Mouse (Mus musculus) heart, embryonic 13.5 days (tissue): ENCODE measurements around the gene Cdc123. TPM values are rescaled to one million over a fixed set of nuclear protein-coding genes. Genes with fewer than 3 reads are reported as not detected.
A peak's percentile ranks its signal among the peaks of the same experiment; 100 is the strongest.

ENCODE experiments used
- ATAC-seq: fragments of 200-750 bp; cut with Nextera tagmentation; 2 replicates; pipeline ENCODE4 v1.8.0; 2017; ENCODE audit warnings: moderate TSS enrichment; ENCODE audit not compliant: insufficient number of reproducible peaks, low FRiP score, low TSS enrichment; ENCODE audit errors: extremely low read depth
- H3K27ac ChIP-seq: fragments of 300-500 bp; sonication (generic); replicated peaks from 2 replicates; pipeline ENCODE4 v1.5.1; 2015; ENCODE audit warnings: moderate library complexity, mild to moderate bottlenecking, inconsistent platforms
- H3K27me3 ChIP-seq: fragments of 300-500 bp; sonication (generic); replicated peaks from 2 replicates; pipeline ENCODE4 v1.6.1; 2015; ENCODE audit warnings: mild to moderate bottlenecking, inconsistent platforms
- H3K36me3 ChIP-seq: fragments of 300-500 bp; sonication (generic); 2 replicates; pipeline ENCODE4 v1.6.1; 2015; ENCODE audit warnings: mild to moderate bottlenecking, inconsistent platforms
- H3K4me1 ChIP-seq: fragments of 300-500 bp; sonication (generic); 2 replicates; pipeline ENCODE4 v1.6.1; 2015; ENCODE audit warnings: inconsistent platforms
- H3K4me2 ChIP-seq: fragments of 300-500 bp; sonication (generic); 2 replicates; pipeline ENCODE4 v1.6.1; 2015; ENCODE audit warnings: inconsistent platforms, mild to moderate bottlenecking, moderate library complexity
- H3K4me3 ChIP-seq: fragments of 300-500 bp; sonication (generic); 2 replicates; pipeline ENCODE4 v1.5.1; 2015; ENCODE audit warnings: moderate library complexity, mild to moderate bottlenecking, inconsistent platforms
- H3K9ac ChIP-seq: fragments of 300-500 bp; sonication (generic); 2 replicates; pipeline ENCODE4 v1.6.1; 2015; ENCODE audit warnings: inconsistent platforms, mild to moderate bottlenecking, moderate library complexity
- H3K9me3 ChIP-seq: fragments of 300-500 bp; sonication (generic); 2 replicates; pipeline ENCODE4 v1.6.1; 2016; ENCODE audit warnings: inconsistent platforms
- WGBS: fragments of 180-500 bp; shearing (Covaris S2); methylation state at CpG from one replicate; pipeline ENCODE4 v1.1.7; 2015; ENCODE audit warnings: mixed read lengths; 5-methylcytosine and 5-hydroxymethylcytosine counted together
- polyA plus RNA-seq: library from polyadenylated mRNA; unstranded; fragments of >200 nt; fragmentation: Nextera tagmentation; extraction: Ambion mirVana; gene quantifications from 2 replicates; pipeline ENCODE4 v1.2.1, GENCODE M21; 2015

The Cdc123 gene
- polyA plus RNA-seq, 1 experiment from 2014 or later, result 184 TPM

DNA sequence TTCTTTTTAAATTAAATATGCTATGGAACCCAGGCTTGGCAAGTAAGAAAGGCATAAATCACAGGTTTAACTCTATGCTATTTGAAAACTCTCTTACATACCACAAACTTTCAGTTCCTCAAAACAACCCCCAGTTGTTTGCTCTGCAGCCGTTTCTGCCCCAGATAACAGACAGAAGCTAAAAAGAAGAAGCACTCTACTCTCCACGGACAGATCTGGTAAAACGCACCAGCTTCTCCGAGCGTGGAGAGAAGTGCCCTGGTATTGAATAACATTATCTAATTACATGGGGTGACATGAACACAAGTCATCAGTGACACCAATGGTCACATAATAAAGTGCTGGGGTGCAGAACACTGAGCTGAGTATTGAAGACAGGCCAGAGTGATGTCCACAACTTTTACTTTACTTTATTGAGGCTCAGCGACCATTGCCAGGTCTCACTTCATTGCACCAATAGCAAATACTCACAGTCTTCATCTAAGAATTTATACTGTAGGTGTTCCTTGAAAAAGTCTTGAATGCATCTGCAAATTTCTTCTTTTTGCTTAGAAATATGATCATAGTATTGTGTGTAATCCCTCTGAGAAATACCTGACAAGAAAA lies 40.4 kb downstream of the Cdc123 start:
- Histone ChIP-seq H3K4me3 (no peak overlapping the region), H3K4me2 (no peak overlapping the region), H3K9ac (no peak overlapping the region), H3K27ac (no peak overlapping the region), H3K27me3 (no peaks in the 10 kb centered on the region), H3K36me3 (peaks cover 86% of the 10 kb centered on the region), H3K4me1 (peaks cover 10% of the 10 kb centered on the region; the same call in 1 of the 2 replicates), H3K9me3 (no peaks in the 10 kb centered on the region)
- no peak for ATAC-seq
- 85% methylated on average over 6 of the region's 6 CpGs for WGBS

DNA sequence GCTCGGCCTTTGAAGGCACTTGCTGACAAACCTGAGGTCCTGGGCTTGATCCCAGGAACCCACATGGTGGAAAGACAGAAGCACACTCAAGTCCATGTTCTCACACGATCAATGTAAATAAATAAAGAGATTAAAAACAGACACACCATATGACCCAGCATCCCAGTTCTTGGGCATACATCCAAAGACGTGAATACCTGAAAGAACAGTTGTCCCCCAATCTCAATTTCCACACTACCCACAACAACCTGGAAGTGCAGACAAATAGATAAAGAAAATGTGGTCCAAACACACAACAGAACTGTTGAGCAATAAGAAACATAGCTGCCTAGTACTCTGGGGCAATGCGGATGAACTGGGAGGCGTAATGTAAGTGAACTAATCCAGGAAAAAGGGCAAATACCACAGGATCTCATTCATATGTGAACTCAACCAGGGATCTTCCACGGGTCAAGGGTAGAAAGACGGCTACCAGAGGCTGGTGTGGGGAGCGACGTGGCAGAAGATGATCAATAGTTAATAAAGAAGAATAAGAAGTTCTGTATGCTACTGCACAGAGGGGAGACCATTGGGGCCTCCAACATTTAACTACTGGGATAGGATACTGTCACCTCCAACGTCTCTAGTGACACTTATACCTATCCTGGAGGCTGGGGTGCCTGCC lies 42.9 kb downstream of the Cdc123 start:
- Histone ChIP-seq H3K27ac (0 out of 2 replicates have a peak overlapping the region, but pooled peaks have one; percentile 8), H3K4me1 (peaks cover 20% of the 10 kb centered on the region), H3K27me3 (no peaks in the 10 kb centered on the region), H3K36me3 (peaks cover 81% of the 10 kb centered on the region), H3K4me2 (no peak overlapping the region), H3K4me3 (no peak overlapping the region), H3K9me3 (no peaks in the 10 kb centered on the region), H3K9ac (no peak overlapping the region)
- no peak for ATAC-seq
- WGBS, result 90% methylated on average over 10 of the region's 10 CpGs

DNA sequence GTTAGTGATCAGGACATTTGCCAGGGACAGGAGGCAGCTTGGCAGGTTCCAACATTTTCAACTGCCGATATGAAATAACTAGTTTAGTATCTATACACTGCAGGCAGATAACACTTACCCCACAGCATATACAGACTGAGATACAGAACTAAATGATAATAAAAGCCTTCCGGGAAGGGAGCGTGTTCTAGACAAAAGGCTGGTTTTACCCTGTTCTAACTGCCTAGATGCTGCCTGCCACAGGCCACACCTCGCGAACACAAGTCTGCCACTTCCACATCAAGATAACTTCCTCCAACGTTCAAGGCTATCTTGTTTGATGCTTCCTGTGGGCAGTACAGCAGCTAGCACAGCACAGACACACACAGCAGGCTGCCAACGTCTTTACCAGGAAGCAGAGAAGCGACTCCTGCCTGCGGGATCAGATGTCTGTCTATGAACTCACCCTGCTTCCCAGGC lies 43.8 kb downstream of the Cdc123 start:
- Histone ChIP-seq H3K9me3 (no peaks in the 10 kb centered on the region), H3K9ac (no peak overlapping the region), H3K27ac (peak overlapping the region; percentile 8; the same call in 1 of the 2 replicates), H3K4me1 (peaks cover 20% of the 10 kb centered on the region), H3K4me2 (no peak overlapping the region), H3K27me3 (no peaks in the 10 kb centered on the region), H3K36me3 (peaks cover 88% of the 10 kb centered on the region), H3K4me3 (no peak overlapping the region)
- no peak for ATAC-seq
- WGBS, result 52% methylated on average over 9 of the region's 9 CpGs

DNA sequence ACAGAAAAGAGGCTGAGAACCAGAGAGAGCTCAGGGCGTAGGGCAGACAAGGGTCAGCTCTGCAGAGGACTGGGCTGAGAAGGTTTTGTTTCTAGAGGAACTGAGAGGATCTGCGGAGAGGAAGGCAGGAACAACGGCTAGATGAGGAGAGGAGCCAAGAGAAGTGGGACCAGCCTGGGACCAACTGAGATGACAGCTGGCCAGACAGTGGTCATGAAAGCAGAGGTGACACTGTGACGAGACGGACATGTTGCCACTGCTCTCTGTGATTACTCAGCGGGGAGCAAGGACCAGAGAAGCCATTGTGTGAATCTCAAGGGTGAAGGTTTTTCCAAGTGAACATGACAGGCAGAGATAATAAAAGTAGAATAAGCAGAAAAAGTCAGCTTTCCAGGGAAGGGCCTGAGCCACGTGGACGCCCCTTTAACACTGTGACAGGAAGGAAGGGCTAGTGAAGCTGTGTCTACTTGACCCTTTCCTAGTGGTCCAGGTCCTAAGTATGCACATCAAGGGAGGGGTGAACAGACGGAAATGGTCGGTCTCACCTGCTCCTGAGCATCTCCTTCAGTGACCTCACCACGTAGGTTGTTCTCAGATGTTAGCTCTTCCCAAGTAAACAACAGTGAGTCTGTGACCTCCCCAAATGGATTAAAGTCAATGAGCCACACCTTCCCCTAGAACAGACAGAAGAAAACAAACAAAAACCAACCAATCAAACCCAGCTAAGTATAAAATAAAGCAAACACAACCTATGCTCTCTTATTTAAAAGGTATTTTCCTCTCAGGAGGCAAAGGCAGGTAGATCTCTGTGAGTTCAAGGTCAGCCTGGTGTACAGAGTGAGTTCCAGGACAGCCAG lies 46.9 kb downstream of the Cdc123 start:
- peaks cover 90% of the 10 kb centered on the region for H3K36me3 ChIP-seq
- ATAC-seq, result no peak

DNA sequence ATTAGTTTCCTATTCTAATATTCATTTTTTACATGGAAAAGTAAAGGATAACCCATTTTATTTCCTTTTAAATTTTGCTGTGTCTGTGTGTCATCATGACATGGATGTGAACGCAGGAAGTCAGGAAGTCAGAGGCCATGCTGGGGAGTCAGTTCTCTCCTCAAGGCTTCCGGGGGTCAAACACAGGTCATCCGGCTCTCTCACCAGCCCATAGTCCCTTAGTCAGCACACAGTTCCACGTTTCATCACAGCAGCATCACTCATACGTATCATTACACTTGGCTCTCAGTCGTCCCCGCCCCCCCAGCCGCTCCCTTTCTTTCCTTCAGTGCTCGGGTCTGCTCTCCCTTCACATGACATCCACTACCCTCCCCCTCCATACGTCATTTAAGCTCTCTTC lies 51.2 kb downstream of the Cdc123 start:
- no peak for ATAC-seq
- Histone ChIP-seq H3K27me3 (no peaks in the 10 kb centered on the region), H3K27ac (no peak overlapping the region), H3K4me3 (no peak overlapping the region), H3K4me1 (peaks cover 4% of the 10 kb centered on the region), H3K36me3 (peaks cover 62% of the 10 kb centered on the region), H3K9me3 (no peaks in the 10 kb centered on the region; the same call in 1 of the 2 replicates), H3K9ac (no peak overlapping the region), H3K4me2 (no peak overlapping the region)
- WGBS, result 82% methylated on average over 10 of the region's 10 CpGs

More for the DNA sequence above, 46.9 kb downstream of the Cdc123 start:
- H3K27me3 ChIP-seq, result no peaks in the 10 kb centered on the region
- no peak overlapping the region for H3K4me2 ChIP-seq
- no peak overlapping the region for H3K9ac ChIP-seq
- no peaks in the 10 kb centered on the region for H3K9me3 ChIP-seq
- H3K27ac ChIP-seq, result no peak overlapping the region
- peaks cover 20% of the 10 kb centered on the region for H3K4me1 ChIP-seq
- 72% methylated on average over 11 of the region's 11 CpGs for WGBS
- no peak overlapping the region for H3K4me3 ChIP-seq

DNA sequence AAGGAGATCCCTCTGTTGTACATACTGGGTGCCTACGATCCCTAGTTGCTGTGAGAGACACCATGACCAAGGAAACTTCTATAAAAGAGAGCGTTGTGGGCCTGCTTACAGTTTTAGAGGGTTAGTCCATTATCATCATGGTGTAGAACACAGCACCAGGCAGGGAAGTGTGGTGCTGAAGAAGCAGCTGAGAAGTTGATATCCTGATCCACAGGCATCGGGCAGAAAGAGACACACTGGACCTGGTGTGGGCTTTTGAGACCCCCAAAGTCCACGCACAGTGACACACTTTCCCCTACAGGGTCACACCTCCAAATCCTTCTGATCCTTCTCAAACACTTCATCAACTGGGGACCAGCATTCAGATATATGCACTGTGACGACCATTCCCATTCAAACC lies 52.9 kb downstream of the Cdc123 start:
- H3K27ac ChIP-seq, result no peak overlapping the region
- no peak overlapping the region for H3K4me2 ChIP-seq
- H3K36me3 ChIP-seq, result peaks cover 46% of the 10 kb centered on the region
- H3K27me3 ChIP-seq, result no peaks in the 10 kb centered on the region
- H3K4me1 ChIP-seq, result no peaks in the 10 kb centered on the region
- no peak overlapping the region for H3K4me3 ChIP-seq
- H3K9me3 ChIP-seq, result no peaks in the 10 kb centered on the region; the same call in 1 of the 2 replicates
- ATAC-seq, result no peak
- WGBS, result 91% methylated on average over 5 of the region's 5 CpGs
- H3K9ac ChIP-seq, result no peak overlapping the region

DNA sequence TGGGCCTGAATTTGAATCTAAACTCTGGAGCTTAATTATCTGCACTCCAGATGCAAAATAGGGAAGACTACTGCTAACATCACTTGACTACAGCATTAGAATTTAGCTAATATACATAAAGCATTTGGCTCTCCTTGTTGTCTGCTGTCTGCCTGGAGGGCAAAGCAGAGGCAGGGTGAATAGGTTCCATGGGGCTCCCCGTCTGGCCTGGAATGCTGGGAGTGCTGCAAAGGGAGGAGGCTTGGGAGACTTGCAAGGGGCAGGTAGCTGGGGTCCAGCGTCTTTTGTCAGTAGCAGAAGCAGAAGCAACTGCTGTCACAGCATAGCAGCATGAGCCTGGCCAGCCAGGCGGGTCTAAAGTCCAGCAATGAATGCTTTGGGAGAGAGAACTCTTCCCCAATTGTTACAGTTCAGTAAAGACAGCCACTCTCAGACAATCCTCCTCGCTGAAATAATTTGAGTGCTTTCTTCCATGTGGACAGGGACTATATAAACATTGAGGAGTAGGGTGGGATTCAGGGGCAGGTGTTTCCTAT lies 55.3 kb downstream of the Cdc123 start:
- Histone ChIP-seq H3K27me3 (no peaks in the 10 kb centered on the region), H3K36me3 (peaks cover 23% of the 10 kb centered on the region), H3K27ac (no peak overlapping the region), H3K4me3 (no peak overlapping the region), H3K9ac (no peak overlapping the region), H3K4me2 (no peak overlapping the region), H3K9me3 (no peaks in the 10 kb centered on the region; the same call in 1 of the 2 replicates), H3K4me1 (no peaks in the 10 kb centered on the region)
- no peak for ATAC-seq
- 37% methylated on average over 4 of the region's 4 CpGs for WGBS

DNA sequence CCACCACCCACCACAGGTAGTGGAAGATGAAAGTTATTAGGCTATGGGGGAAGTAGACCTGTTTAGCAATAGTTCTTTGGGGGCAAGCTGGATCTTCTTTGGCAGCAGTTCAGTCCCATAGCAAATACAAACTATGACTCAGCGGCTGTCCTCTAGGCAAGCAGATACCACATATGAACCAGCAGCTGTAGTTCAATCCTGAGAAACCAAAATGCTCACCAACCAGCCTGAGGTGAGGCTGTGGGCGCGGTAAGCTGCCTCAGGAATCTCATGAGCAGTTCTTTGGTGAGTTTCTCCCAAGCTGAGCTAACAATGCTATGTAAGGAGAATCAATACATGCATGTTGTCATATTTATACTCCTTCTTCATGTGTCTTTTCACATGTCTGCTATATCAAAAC lies 57.6 kb downstream of the Cdc123 start:
- 80% methylated on average over 3 of the region's 3 CpGs for WGBS

DNA sequence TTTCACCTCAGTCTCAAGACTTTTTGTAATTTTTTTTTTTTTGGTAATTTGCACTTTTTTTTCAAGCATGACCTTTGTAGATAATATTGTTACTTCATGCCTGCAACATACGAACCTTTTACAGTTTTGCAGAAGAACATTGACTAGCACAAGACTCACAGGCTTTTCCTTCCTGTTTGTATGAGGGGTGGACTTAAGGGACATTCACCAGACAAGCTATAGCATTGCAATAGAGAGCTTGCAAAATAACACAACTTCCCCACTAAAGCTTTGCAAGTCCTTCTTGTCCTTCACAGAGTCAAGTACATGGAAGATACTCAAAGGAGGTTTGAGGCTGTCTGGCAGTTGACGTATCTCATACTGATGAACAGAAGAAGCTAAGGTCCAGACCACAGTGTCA lies 72.5 kb downstream of the Cdc123 start:
- no peak for ATAC-seq
- Histone ChIP-seq H3K4me3 (no peak overlapping the region), H3K4me2 (no peak overlapping the region), H3K9ac (no peak overlapping the region), H3K36me3 (no peaks in the 10 kb centered on the region), H3K9me3 (no peaks in the 10 kb centered on the region), H3K27ac (no peak overlapping the region), H3K4me1 (no peaks in the 10 kb centered on the region), H3K27me3 (no peaks in the 10 kb centered on the region)
- WGBS, result 59% methylated on average over 2 of the region's 2 CpGs

More for the DNA sequence above, 57.6 kb downstream of the Cdc123 start:
- no peak for ATAC-seq
- H3K4me1 ChIP-seq, result no peaks in the 10 kb centered on the region
- H3K9ac ChIP-seq, result no peak overlapping the region
- H3K27me3 ChIP-seq, result no peaks in the 10 kb centered on the region
- H3K9me3 ChIP-seq, result no peaks in the 10 kb centered on the region
- no peak overlapping the region for H3K4me3 ChIP-seq
- no peaks in the 10 kb centered on the region for H3K36me3 ChIP-seq
- H3K27ac ChIP-seq, result no peak overlapping the region
- no peak overlapping the region for H3K4me2 ChIP-seq

DNA sequence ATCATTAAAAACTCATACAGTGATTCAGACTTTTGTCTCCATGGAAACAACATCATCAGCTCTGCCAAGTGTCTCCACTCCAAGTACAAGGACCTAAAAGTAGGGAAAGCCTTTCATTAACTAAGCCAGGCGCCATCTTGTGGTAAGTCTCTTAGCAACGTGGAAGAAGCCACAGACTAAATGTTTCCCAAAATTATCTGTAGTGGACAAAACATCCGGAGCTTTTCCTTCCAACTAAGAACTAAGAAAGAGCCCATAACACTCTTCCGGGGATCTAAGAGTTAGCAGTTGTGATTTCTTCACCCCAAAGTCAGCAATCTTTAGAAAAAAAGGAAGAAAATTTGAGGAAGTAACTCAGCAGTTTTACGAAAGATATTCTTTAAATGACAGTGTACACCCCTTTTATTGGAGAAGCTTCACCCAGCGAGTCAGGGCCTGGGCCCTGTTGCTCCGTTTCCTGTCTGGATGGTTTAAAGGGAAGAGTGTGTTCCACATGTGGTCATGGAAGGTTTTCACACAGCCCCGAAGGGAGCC lies 74.2 kb downstream of the Cdc123 start:
- Histone ChIP-seq H3K9ac (no peak overlapping the region), H3K9me3 (no peaks in the 10 kb centered on the region), H3K4me2 (no peak overlapping the region), H3K4me1 (no peaks in the 10 kb centered on the region), H3K4me3 (no peak overlapping the region), H3K36me3 (no peaks in the 10 kb centered on the region), H3K27ac (no peak overlapping the region), H3K27me3 (no peaks in the 10 kb centered on the region)
- ATAC-seq, result no peak
- 45% methylated on average over 8 of the region's 8 CpGs for WGBS

DNA sequence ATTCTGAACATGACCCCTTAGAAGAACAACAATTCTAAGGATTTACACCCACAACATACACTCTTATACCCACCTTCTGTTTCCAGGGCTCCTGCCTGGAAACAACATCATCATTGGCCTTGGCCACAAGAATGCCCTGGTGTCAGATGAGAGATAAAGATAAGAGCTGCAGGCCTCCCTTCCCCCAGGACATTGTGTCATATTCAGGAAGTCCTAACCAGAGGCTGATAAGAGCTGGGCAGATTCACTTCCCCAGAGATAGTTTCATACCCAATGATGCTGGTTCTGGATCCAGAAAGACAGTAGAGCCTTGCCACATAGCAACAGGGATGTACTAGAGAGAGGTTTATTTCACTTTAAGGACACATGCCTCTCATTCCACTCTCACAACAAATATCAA lies 75.3 kb downstream of the Cdc123 start:
- ATAC-seq, result no peak
- H3K27ac ChIP-seq, result no peak overlapping the region
- no peaks in the 10 kb centered on the region for H3K36me3 ChIP-seq
- H3K9ac ChIP-seq, result no peak overlapping the region
- no peaks in the 10 kb centered on the region for H3K27me3 ChIP-seq
- no peaks in the 10 kb centered on the region for H3K9me3 ChIP-seq
- no peaks in the 10 kb centered on the region for H3K4me1 ChIP-seq
- H3K4me2 ChIP-seq, result no peak overlapping the region
- H3K4me3 ChIP-seq, result no peak overlapping the region
